Mouse (Mus musculus) bone marrow macrophage, adult 2 months (primary cell): ENCODE measurements around the gene Comtd1. TPM values are rescaled to one million over a fixed set of nuclear protein-coding genes. Genes with fewer than 3 reads are reported as not detected.

Source experiments
- H3K27ac ChIP-seq: 2 replicates; pipeline ENCODE4 v1.5.1; 2012; ENCODE audit warnings: low read depth, low read length; ENCODE audit not compliant: insufficient read depth
- H3K4me1 ChIP-seq: 2 replicates; pipeline ENCODE4 v1.6.1; 2012; ENCODE audit warnings: low read length; ENCODE audit not compliant: control insufficient read depth, insufficient read depth
- H3K4me3 ChIP-seq: 2 replicates; pipeline ENCODE4 v1.5.1; 2012; ENCODE audit warnings: mild to moderate bottlenecking, low read length, moderate library complexity; ENCODE audit not compliant: insufficient read depth
- CTCF ChIP-seq: IDR thresholded peaks from 2 replicates; pipeline ENCODE4 v1.5.1; 2012; ENCODE audit warnings: low read depth, mild to moderate bottlenecking, low read length, moderate library complexity
- POLR2A ChIP-seq: IDR thresholded peaks from 2 replicates; pipeline ENCODE4 v1.6.1; 2012; ENCODE audit warnings: mild to moderate bottlenecking, low read depth, low read length, borderline replicate concordance
- polyA plus RNA-seq: library from polyadenylated mRNA; stranded (reverse); fragments of >200 nt; gene quantifications from 2 replicates; pipeline ENCODE4 v1.2.4, GENCODE M21; 2012; ENCODE audit not compliant: missing spikeins, insufficient read depth, insufficient read length

The Comtd1 gene
- polyA plus RNA-seq, 1 experiment = 15.5 TPM

DNA sequence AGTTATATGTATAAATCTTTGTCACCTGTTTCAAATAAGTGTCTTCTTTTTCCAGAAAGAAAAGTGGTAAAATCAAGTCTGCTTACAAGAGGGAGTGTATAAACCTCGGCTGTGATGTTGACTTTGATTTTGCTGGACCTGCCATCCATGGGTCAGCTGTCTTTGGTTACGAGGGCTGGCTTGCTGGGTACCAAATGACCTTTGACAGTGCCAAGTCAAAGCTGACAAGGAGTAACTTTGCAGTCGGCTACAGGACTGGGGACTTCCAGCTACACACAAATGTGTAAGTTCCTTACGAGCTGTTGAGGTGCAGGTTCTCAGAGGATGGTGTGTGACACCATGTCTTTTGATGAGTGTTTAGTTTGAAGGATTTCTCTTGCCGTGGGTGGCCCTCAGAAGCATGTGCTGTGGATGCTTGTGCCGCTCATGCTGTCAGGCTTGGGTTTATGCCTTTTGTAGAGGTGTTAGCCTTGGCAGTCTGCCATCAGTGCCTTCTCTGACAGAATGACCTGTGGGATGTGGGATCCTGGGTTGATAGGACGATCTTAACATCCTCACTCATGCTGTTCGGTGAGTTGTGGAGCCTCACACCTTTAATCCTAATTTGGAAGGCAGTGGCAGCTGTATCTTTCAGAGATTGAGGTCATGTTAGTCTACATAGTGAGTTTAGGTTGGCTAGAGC is 10.3 kb downstream of the Comtd1 start:
- H3K27ac ChIP-seq = no peak overlapping the region
- peaks cover 16% of the 10 kb centered on the region for H3K4me1 ChIP-seq
- no peak for TF ChIP-seq POLR2A
- no peak for TF ChIP-seq CTCF
- no peak overlapping the region for H3K4me3 ChIP-seq

GRCm38 (mm10) chr14:21831830-21832403 is 16.9 kb downstream of the Comtd1 start:
- Histone ChIP-seq H3K27ac (peak overlapping the region; percentile 87), H3K4me1 (peaks cover 24% of the 10 kb centered on the region), H3K4me3 (peak overlapping the region; percentile 100)
- TF ChIP-seq CTCF = no peak
- no peak for TF ChIP-seq POLR2A

DNA sequence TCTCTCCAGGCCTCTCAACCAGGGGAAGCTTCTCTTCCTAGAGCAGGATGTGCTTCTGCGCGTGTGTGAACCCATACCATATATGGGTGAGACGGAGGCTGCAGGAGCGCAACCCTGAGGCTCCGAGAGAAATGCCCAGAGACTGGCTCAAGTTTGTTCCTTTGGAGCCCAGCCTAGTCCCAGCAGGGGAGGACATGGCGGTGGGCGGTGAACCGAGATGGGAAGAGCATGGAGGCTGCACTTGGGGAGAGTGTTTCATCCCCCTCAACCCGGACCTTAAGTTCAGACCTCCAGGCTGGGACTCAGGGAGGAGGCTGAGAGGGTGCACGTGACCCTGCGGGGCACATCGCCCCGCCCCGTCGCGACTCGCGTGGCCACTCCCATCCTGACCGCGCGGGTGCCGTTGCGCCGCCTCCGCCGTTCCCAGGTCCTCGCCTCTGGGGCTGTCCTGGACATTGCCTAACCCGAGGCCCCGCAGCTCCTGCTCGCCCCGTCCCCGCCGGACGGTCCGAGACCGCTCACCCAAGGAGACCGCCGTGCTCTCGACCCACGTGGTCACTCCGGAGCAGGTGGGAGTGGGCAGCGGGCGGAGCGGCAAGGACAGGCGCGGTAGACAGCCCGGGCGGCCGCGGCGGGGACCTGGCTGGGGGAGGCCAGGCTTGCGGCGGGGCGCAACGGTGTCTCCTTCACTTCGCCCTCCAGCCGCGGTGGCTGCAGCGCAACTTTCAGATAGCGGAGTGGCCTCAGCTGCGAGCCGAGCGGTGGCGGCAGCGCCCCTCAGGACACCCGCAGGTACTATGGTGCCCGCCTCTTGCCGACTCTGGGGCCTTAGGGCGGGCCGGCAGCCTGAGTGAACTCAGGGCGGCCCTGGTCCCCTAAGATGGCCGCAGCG is 17.7 kb downstream of the Comtd1 start:
- TF ChIP-seq CTCF = no peak
- no peak for TF ChIP-seq POLR2A
- peak overlapping the region; percentile 87 for H3K27ac ChIP-seq
- H3K4me3 ChIP-seq = peak overlapping the region; percentile 100
- H3K4me1 ChIP-seq = peaks cover 32% of the 10 kb centered on the region

GRCm38 (mm10) chr14:21825786-21826491 is 22.8 kb downstream of the Comtd1 start:
- TF ChIP-seq CTCF (no peak), POLR2A (no peak)
- H3K4me1 ChIP-seq = peaks cover 55% of the 10 kb centered on the region
- H3K27ac ChIP-seq = no peak overlapping the region
- H3K4me3 ChIP-seq = no peak overlapping the region

DNA sequence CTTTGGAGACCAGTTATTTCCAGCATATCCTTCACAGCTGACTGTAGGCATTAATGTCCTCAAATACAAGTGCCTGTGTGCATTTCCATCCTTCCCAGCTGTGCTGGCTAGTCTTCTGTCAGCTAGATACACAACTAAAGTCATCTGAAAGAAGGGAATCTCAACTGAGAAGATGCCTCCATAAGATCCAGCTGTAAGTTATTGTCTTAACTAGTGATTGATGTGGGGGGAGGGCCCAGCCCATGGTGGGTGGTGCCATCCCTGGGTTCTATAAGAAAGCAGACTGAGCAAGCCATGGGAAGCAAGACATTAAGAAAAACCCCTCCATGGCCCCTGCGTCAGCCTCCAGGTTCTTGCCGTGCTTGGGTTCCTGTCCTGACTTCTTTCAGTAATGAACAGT is 23.8 kb downstream of the Comtd1 start, which contains the start of gene Vdac2:
Gene Vdac2 (plus strand): TSS at position 301 of the 400 bp plus-strand sequence.
- Histone ChIP-seq H3K4me1 (peaks cover 55% of the 10 kb centered on the region), H3K27ac (peak within 1 kb of the TSS; percentile 99), H3K4me3 (no peak within 1 kb of the TSS)
- no peak for TF ChIP-seq CTCF
- no peak for TF ChIP-seq POLR2A

DNA sequence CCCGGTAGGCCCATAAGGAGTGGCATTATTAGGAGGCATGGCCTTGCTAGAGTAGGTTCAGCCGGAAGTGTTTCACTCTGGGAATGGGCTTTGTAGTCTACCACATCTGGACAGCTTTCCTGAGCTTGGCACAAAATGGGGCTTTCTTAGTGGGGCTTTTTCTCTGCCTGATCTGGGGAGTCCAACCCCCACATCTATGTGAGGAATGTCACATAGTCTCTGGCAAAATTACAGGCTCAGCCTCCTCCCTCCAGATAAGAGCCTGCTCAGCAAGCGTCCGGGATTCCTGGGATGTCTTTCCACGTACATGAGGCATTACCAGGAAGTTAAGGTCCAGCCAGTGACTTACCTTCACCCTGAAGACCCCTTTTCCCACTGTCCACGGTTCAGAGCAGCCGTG is 24.9 kb downstream of the Comtd1 start:
- Histone ChIP-seq H3K27ac (peak overlapping the region; percentile 99), H3K4me1 (peaks cover 50% of the 10 kb centered on the region), H3K4me3 (no peak overlapping the region)
- TF ChIP-seq CTCF (no peak), POLR2A (no peak)

GRCm38 (mm10) chr14:21822795-21823374 is 25.9 kb downstream of the Comtd1 start:
- Histone ChIP-seq H3K4me3 (peak overlapping the region; percentile 46), H3K27ac (peak overlapping the region; percentile 99), H3K4me1 (peaks cover 50% of the 10 kb centered on the region)
- peak; percentile 83; the same call in 1 of the 2 replicates for TF ChIP-seq POLR2A
- no peak for TF ChIP-seq CTCF

GRCm38 (mm10) chr14:21822307-21822706 is 26.5 kb downstream of the Comtd1 start:
- H3K4me3 ChIP-seq = no peak overlapping the region
- peaks cover 50% of the 10 kb centered on the region for H3K4me1 ChIP-seq
- peak overlapping the region; percentile 59 for H3K27ac ChIP-seq
- TF ChIP-seq CTCF (no peak), POLR2A (no peak)

DNA sequence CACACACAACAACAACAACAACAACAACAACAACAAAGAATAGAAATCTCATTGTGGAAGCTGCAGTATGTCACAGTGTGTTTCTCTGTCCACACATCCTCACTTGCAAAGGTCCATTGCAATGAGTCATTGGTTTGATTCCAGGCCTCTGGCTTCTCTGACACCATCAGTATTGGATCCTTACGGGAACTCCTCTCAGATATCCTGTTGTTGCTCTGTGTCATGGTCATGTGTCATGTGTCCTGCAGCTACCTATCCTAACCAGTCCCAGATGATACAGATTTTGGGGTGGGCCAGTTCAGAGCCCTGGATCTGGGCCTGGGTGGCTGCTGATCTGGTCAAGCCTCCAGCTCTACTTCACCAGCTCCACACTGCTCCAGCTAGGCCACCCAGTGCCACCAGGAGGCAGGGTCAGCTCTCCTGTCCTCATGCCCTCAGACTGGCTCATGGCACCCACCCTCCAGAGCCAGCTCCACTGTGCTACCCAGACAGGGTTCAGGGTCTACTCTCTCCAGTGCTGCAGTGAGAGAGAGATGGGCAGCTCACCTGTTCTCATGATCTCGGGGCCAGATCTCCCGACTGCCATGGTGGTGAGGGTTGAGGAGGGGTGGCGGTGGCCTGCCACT is 27.8 kb downstream of the Comtd1 start:
- H3K4me1 ChIP-seq = peaks cover 42% of the 10 kb centered on the region
- peak overlapping the region; percentile 23 for H3K27ac ChIP-seq
- H3K4me3 ChIP-seq = no peak overlapping the region
- TF ChIP-seq CTCF (0 out of 2 replicates have a peak, but pooled peaks have one; percentile 8), POLR2A (no peak)
